In genomic region chr11:12757677-12758076, GRCm38 (mm10) we compare ENCODE assay signal across 29 mouse cellular contexts.
DNase-seq lines count a peak whose midpoint lies in the region; ATAC-seq and TF ChIP-seq lines count a peak whose summit lies in the region.
"Had no signal": no experiment of that assay in that cellular context is flagged by ENCODE, and none has a peak within 500 bp of the region (broad histone marks: within the 10 kb centered on the region; RNA-seq: fewer than 3 reads in every experiment).

No protein-coding gene starts in this region.

- no peak overlapping the region for H3K4me2 ChIP-seq in forebrain, embryonic 14.5 days (ENCODE audit: low read length)
- no peak overlapping the region for H3K4me2 ChIP-seq in forebrain, postnatal 0 days (ENCODE audit: low read depth)
- no peak overlapping the region for H3K4me2 ChIP-seq in forebrain, embryonic 13.5 days
- H3K4me2 ChIP-seq: embryonic facial prominence, embryonic 12.5 days; embryonic facial prominence, embryonic 15.5 days; heart, embryonic 12.5 days; heart, embryonic 15.5 days; hindbrain, embryonic 13.5 days; intestine, embryonic 15.5 days had no signal

- no peaks in the 10 kb centered on the region for H3K27me3 ChIP-seq in forebrain, embryonic 14.5 days (replicated peaks; ENCODE audit: control insufficient read depth, insufficient read depth, low read length)
- H3K27me3 ChIP-seq in forebrain, embryonic 10.5 days (ENCODE audit: poor library complexity, severe bottlenecking) = no peaks in the 10 kb centered on the region
- H3K27me3 ChIP-seq in forebrain, postnatal 0 days (ENCODE audit: insufficient read depth, low read length) = no peaks in the 10 kb centered on the region
- H3K27me3 ChIP-seq in forebrain, embryonic 13.5 days = no peaks in the 10 kb centered on the region
- H3K27me3 ChIP-seq: CH12.LX; embryonic facial prominence, embryonic 12.5 days; embryonic facial prominence, embryonic 15.5 days; heart, embryonic 12.5 days; heart, embryonic 15.5 days; hindbrain, embryonic 13.5 days; intestine, embryonic 15.5 days; Patski had no signal

- peak; percentile 50 for DNase-seq in forebrain, embryonic 14.5 days (ENCODE audit: low spot score)
- no peak for DNase-seq in forebrain, embryonic 10.5 days (ENCODE audit: extremely low spot score, low spot score)
- DNase-seq in forebrain, postnatal 0 days = peak; percentile 61
- peak; percentile 60 for DNase-seq in brain, embryonic 14.5 days (ENCODE audit: low read depth)
- no peak for DNase-seq in spleen, postnatal 4 days (ENCODE audit: low spot score in 2 of 2)
- DNase-seq: adrenal gland, postnatal 10 days; adrenal gland, postnatal 36 days; B cell, adult 2 months; cerebellum, adult 11-12 months; cerebellum, adult 9-10 months; cerebellum, postnatal 25 days; gastrocnemius, postnatal 25 days; heart, adult 18-20 months; heart, postnatal 10 days; heart, postnatal 36 days; kidney, adult 11 months; kidney, adult 8-10 months had no signal

- WGBS in forebrain, embryonic 14.5 days = 79% methylated on average over 1 of the region's 1 CpGs
- 81% methylated on average over 1 of the region's 1 CpGs for WGBS in forebrain, embryonic 10.5 days
- WGBS in forebrain, postnatal 0 days = 53% methylated on average over 1 of the region's 1 CpGs
- 91% methylated on average over 1 of the region's 1 CpGs for WGBS in forebrain, embryonic 13.5 days

- no peak overlapping the region for H3K27ac ChIP-seq in forebrain, embryonic 14.5 days (ENCODE audit: low read depth, low read length)
- H3K27ac ChIP-seq in forebrain, embryonic 10.5 days = no peak overlapping the region
- H3K27ac ChIP-seq in forebrain, postnatal 0 days (ENCODE audit: low read depth, low read length) = no peak overlapping the region
- H3K27ac ChIP-seq in forebrain, embryonic 13.5 days = no peak overlapping the region
- H3K27ac ChIP-seq: embryonic facial prominence, embryonic 12.5 days; embryonic facial prominence, embryonic 15.5 days; heart, embryonic 15.5 days; hindbrain, embryonic 10.5 days; hindbrain, embryonic 13.5 days; intestine, embryonic 15.5 days had no signal

- no peak overlapping the region for H3K4me3 ChIP-seq in forebrain, embryonic 14.5 days (ENCODE audit: low read depth, low read length)
- H3K4me3 ChIP-seq in forebrain, embryonic 10.5 days = no peak overlapping the region
- H3K4me3 ChIP-seq in forebrain, postnatal 0 days (ENCODE audit: low read depth, low read length) = no peak overlapping the region
- H3K4me3 ChIP-seq in forebrain, embryonic 13.5 days = no peak overlapping the region
- H3K4me3 ChIP-seq: embryonic facial prominence, embryonic 12.5 days; embryonic facial prominence, embryonic 15.5 days; heart, embryonic 12.5 days; heart, embryonic 15.5 days; hindbrain, embryonic 10.5 days; hindbrain, embryonic 13.5 days; intestine, embryonic 15.5 days had no signal

- no peaks in the 10 kb centered on the region for H3K9me3 ChIP-seq in forebrain, embryonic 14.5 days (replicated peaks; ENCODE audit: control insufficient read depth, low read length)
- no peaks in the 10 kb centered on the region for H3K9me3 ChIP-seq in forebrain, embryonic 10.5 days
- no peaks in the 10 kb centered on the region for H3K9me3 ChIP-seq in forebrain, postnatal 0 days (ENCODE audit: low read length)
- no peaks in the 10 kb centered on the region for H3K9me3 ChIP-seq in forebrain, embryonic 13.5 days (replicated peaks)
- H3K9me3 ChIP-seq: embryonic facial prominence, embryonic 12.5 days; embryonic facial prominence, embryonic 15.5 days; G1E; heart, embryonic 12.5 days; heart, embryonic 15.5 days; hindbrain, embryonic 10.5 days; hindbrain, embryonic 13.5 days; intestine, embryonic 15.5 days had no signal

- H3K9ac ChIP-seq in forebrain, embryonic 14.5 days (ENCODE audit: low read length) = no peak overlapping the region
- H3K9ac ChIP-seq in forebrain, postnatal 0 days = no peak overlapping the region
- H3K9ac ChIP-seq in forebrain, embryonic 13.5 days = no peak overlapping the region
- H3K9ac ChIP-seq: embryonic facial prominence, embryonic 12.5 days; embryonic facial prominence, embryonic 15.5 days; heart, embryonic 12.5 days; heart, embryonic 15.5 days; hindbrain, embryonic 13.5 days; intestine, embryonic 15.5 days had no signal

- ATAC-seq in forebrain, embryonic 14.5 days = no peak
- ATAC-seq in forebrain, postnatal 0 days = peak; percentile 78
- no peak for ATAC-seq in forebrain, embryonic 13.5 days
- ATAC-seq: hindbrain, embryonic 16.5 days; intestine, embryonic 15.5 days; Patski had no signal

- H3K36me3 ChIP-seq in forebrain, embryonic 14.5 days (ENCODE audit: control insufficient read depth, insufficient read depth, low read length) = no peaks in the 10 kb centered on the region
- H3K36me3 ChIP-seq in forebrain, embryonic 10.5 days (replicated peaks) = no peaks in the 10 kb centered on the region
- H3K36me3 ChIP-seq in forebrain, postnatal 0 days (ENCODE audit: insufficient read depth) = no peaks in the 10 kb centered on the region
- H3K36me3 ChIP-seq in forebrain, embryonic 13.5 days (ENCODE audit: poor library complexity, severe bottlenecking) = no peaks in the 10 kb centered on the region
- H3K36me3 ChIP-seq: embryonic facial prominence, embryonic 12.5 days; embryonic facial prominence, embryonic 15.5 days; G1E; heart, embryonic 12.5 days; heart, embryonic 15.5 days; hindbrain, embryonic 10.5 days; hindbrain, embryonic 13.5 days; intestine, embryonic 15.5 days had no signal

- TF ChIP-seq CTCF in forebrain, postnatal 0 days (IDR thresholded peaks at IDR 0.05; ENCODE audit: low read depth) = no peak
- TF ChIP-seq CTCF in brain, embryonic 14.5 days (IDR thresholded peaks at IDR 0.05; ENCODE audit: borderline replicate concordance, extremely low read depth, insufficient read depth, insufficient read length) = no peak

- TF ChIP-seq POLR2A in brain, embryonic 14.5 days (IDR thresholded peaks at IDR 0.05; ENCODE audit: borderline replicate concordance, extremely low read depth, insufficient read depth, insufficient read length, poor library complexity, severe bottlenecking) = no peak

- no peaks in the 10 kb centered on the region for H3K4me1 ChIP-seq in forebrain, embryonic 14.5 days (ENCODE audit: control insufficient read depth, insufficient read depth, low read length)
- no peaks in the 10 kb centered on the region for H3K4me1 ChIP-seq in forebrain, embryonic 10.5 days
- H3K4me1 ChIP-seq in forebrain, postnatal 0 days (ENCODE audit: insufficient read depth) = no peaks in the 10 kb centered on the region
- no peaks in the 10 kb centered on the region for H3K4me1 ChIP-seq in forebrain, embryonic 13.5 days
- H3K4me1 ChIP-seq: embryonic facial prominence, embryonic 12.5 days; embryonic facial prominence, embryonic 15.5 days; heart, embryonic 12.5 days; heart, embryonic 15.5 days; hindbrain, embryonic 10.5 days; hindbrain, embryonic 13.5 days; intestine, embryonic 15.5 days had no signal

Comparison
In these comparisons a context has a peak if more than half of its experiments do, and no peak if none do; other contexts are left out.
1. DNase-seq: peak in forebrain, embryonic 14.5 days (single experiment), forebrain, postnatal 0 days (single experiment) and brain, embryonic 14.5 days (single experiment); none in forebrain, embryonic 10.5 days (single experiment) and spleen, postnatal 4 days (0 of 2).